Mouse (Mus musculus) small intestine, adult 2 months (tissue): Measurements from ENCODE around the gene Cyp4a12b.
"Not testable (repeated sequence)": the region's sequence is repeated elsewhere in the genome, so short reads cannot be mapped to it uniquely, and the experiment has no call there.

ENCODE experiments used
- CTCF ChIP-seq: fragments of 200-500 bp; IDR thresholded peaks from 2 replicates; pipeline ENCODE4 v1.5.1; 2012; ENCODE audit warnings: low read depth, mild to moderate bottlenecking, control low read depth, inconsistent platforms, low read length, moderate library complexity, mixed read lengths; ENCODE audit not compliant: insufficient replicate concordance, insufficient read length; ENCODE audit errors: extremely low read depth
- POLR2A ChIP-seq: fragments of 200-500 bp; IDR thresholded peaks from 2 replicates; pipeline ENCODE4 v1.6.1; 2012; ENCODE audit warnings: low read depth, mild to moderate bottlenecking, control low read depth, inconsistent platforms, low read length, moderate library complexity

DNA sequence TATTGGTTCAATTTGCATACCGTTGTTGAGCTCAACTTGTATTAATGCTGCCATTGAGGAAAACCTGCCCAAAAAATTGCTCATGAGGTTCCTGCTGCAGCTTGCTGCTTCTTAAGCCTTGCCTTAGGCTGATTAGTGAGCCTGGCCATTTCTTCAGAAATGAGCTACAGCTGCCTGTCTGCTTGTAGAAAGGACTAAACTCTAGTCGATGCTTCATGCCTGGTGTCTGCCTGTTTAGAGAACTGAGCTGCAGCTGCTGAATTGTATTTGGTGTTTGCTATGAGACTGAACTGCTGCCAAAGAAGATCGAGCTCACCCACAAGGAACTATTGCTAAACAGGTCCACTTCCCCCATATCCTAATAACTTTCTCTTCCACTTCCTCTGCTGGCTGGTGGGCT lies 45.8 kb upstream of the Cyp4a12b start:
- not testable (repeated sequence) for TF ChIP-seq CTCF, POLR2A
